In the genomic region with DNA sequence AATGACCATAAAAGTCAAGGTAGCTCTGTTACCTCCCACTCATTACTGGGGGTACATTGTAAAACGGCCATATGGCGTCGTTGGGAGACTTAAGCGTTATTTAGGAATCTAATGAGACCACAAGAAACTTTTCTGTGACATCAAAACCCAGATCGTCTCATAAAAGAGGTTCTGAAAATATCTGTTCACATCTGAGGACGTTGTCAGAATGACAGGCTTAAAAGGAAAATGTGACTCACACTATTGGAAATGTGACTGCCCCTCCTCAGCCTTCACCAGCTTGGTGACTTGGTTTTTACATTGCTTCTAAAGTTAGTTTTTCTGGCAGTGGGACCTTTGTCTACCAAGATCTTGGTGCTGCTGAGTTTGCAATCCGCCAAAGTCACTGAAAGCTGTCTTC, we compare ENCODE assay signal across 25 mouse cellular contexts.
DNase-seq lines count a peak whose midpoint lies in the region; ATAC-seq lines count a peak whose summit lies in the region.
"Had no signal": no experiment of that assay in that cellular context is flagged by ENCODE, and none has a peak within 500 bp of the region (broad histone marks: within the 10 kb centered on the region; RNA-seq: fewer than 3 reads in every experiment).

No protein-coding gene starts in this region.

- no peak overlapping the region for H3K9ac ChIP-seq in limb, embryonic 12.5 days (replicated peaks)
- no peak overlapping the region for H3K9ac ChIP-seq in limb, embryonic 13.5 days
- H3K9ac ChIP-seq in neural tube, embryonic 15.5 days (replicated peaks) = no peak overlapping the region
- H3K9ac ChIP-seq: forebrain, postnatal 0 days; liver, embryonic 15.5 days; lung, embryonic 14.5 days; neural tube, embryonic 12.5 days; stomach, embryonic 15.5 days had no signal

- H3K27me3 ChIP-seq in limb, embryonic 12.5 days = 0 out of 2 replicates have a peak, but pooled peaks cover 4% of the 10 kb centered on the region
- H3K27me3 ChIP-seq in limb, embryonic 10.5 days (ENCODE audit: low read depth, poor library complexity, severe bottlenecking) = no peaks in the 10 kb centered on the region
- H3K27me3 ChIP-seq in limb, embryonic 13.5 days = 0 out of 2 replicates have a peak, but pooled peaks cover 3% of the 10 kb centered on the region
- H3K27me3 ChIP-seq in neural tube, embryonic 15.5 days (replicated peaks) = no peaks in the 10 kb centered on the region
- H3K27me3 ChIP-seq: liver, embryonic 15.5 days; neural tube, embryonic 12.5 days; stomach, embryonic 15.5 days had no signal

- 0 out of 2 replicates have a peak, but pooled peaks cover 3% of the 10 kb centered on the region for H3K4me1 ChIP-seq in limb, embryonic 12.5 days (replicated peaks)
- H3K4me1 ChIP-seq in limb, embryonic 10.5 days = peaks cover 9% of the 10 kb centered on the region; the same call in 1 of the 2 replicates
- H3K4me1 ChIP-seq in limb, embryonic 13.5 days = peaks cover 8% of the 10 kb centered on the region; the same call in 1 of the 2 replicates
- no peaks in the 10 kb centered on the region for H3K4me1 ChIP-seq in neural tube, embryonic 15.5 days
- H3K4me1 ChIP-seq: liver, embryonic 15.5 days; midbrain, embryonic 10.5 days; neural tube, embryonic 12.5 days; stomach, embryonic 15.5 days had no signal

- peaks cover 8% of the 10 kb centered on the region; the same call in 1 of the 2 replicates for H3K9me3 ChIP-seq in limb, embryonic 12.5 days
- no peaks in the 10 kb centered on the region for H3K9me3 ChIP-seq in limb, embryonic 10.5 days (replicated peaks)
- H3K9me3 ChIP-seq in limb, embryonic 13.5 days = no peaks in the 10 kb centered on the region
- no peaks in the 10 kb centered on the region for H3K9me3 ChIP-seq in neural tube, embryonic 15.5 days (replicated peaks)
- H3K9me3 ChIP-seq: liver, embryonic 15.5 days; midbrain, embryonic 10.5 days; neural tube, embryonic 12.5 days; stomach, embryonic 15.5 days had no signal

- 56% methylated on average over 7 of the region's 7 CpGs for WGBS in limb, embryonic 12.5 days
- WGBS in limb, embryonic 10.5 days = 84% methylated on average over 7 of the region's 7 CpGs
- WGBS in limb, embryonic 13.5 days = 48% methylated on average over 7 of the region's 7 CpGs
- 91% methylated on average over 7 of the region's 7 CpGs for WGBS in neural tube, embryonic 15.5 days

- H3K27ac ChIP-seq in limb, embryonic 12.5 days = peak overlapping the region; percentile 18; the same call in 1 of the 2 replicates
- H3K27ac ChIP-seq in limb, embryonic 10.5 days = no peak overlapping the region
- H3K27ac ChIP-seq in limb, embryonic 13.5 days = peak overlapping the region; percentile 77
- no peak overlapping the region for H3K27ac ChIP-seq in neural tube, embryonic 15.5 days (replicated peaks)
- H3K27ac ChIP-seq: left cerebral cortex, adult 2 months; liver, embryonic 15.5 days; midbrain, embryonic 10.5 days; neural tube, embryonic 12.5 days; stomach, embryonic 15.5 days had no signal

- no peak for DNase-seq in limb, embryonic 10.5 days (ENCODE audit: low spot score)
- no peak for DNase-seq in yolk sac, embryonic 10.5 days (ENCODE audit: low spot score)
- DNase-seq in right cerebral cortex, postnatal 36 days (ENCODE audit: low spot score in 2 of 2) = no peak
- DNase-seq: adrenal gland, postnatal 25 days; B cell, adult 2 months; cerebellum, adult 18-20 months; cerebellum, postnatal 10 days; forebrain, postnatal 0 days; heart, postnatal 14 days; kidney, adult 11 months; kidney, postnatal 14 days; lung, embryonic 14.5 days; lung, postnatal 14 days had no signal

- no peak overlapping the region for H3K4me2 ChIP-seq in limb, embryonic 12.5 days
- no peak overlapping the region for H3K4me2 ChIP-seq in limb, embryonic 13.5 days (replicated peaks)
- no peak overlapping the region for H3K4me2 ChIP-seq in neural tube, embryonic 15.5 days
- H3K4me2 ChIP-seq: liver, embryonic 15.5 days; lung, embryonic 14.5 days; neural tube, embryonic 12.5 days; stomach, embryonic 15.5 days had no signal

- H3K36me3 ChIP-seq in limb, embryonic 12.5 days = no peaks in the 10 kb centered on the region
- no peaks in the 10 kb centered on the region for H3K36me3 ChIP-seq in limb, embryonic 10.5 days
- no peaks in the 10 kb centered on the region for H3K36me3 ChIP-seq in limb, embryonic 13.5 days
- no peaks in the 10 kb centered on the region for H3K36me3 ChIP-seq in neural tube, embryonic 15.5 days
- H3K36me3 ChIP-seq: liver, embryonic 15.5 days; midbrain, embryonic 10.5 days; neural tube, embryonic 12.5 days; stomach, embryonic 15.5 days had no signal

- ATAC-seq in limb, embryonic 12.5 days (ENCODE audit: insufficient number of reproducible peaks, insufficient read depth, low FRiP score, low TSS enrichment, low read depth) = no peak
- ATAC-seq in CD4-positive, CD25-positive, alpha-beta regulatory T cell, adult 4 months = peak; percentile 80
- no peak for ATAC-seq in limb, embryonic 13.5 days (ENCODE audit: low FRiP score, low read depth)
- ATAC-seq in neural tube, embryonic 15.5 days (ENCODE audit: low FRiP score) = no peak
- ATAC-seq: forebrain, postnatal 0 days; hindbrain, embryonic 16.5 days; midbrain, embryonic 16.5 days had no signal

- H3K4me3 ChIP-seq in limb, embryonic 12.5 days (replicated peaks) = no peak overlapping the region
- no peak overlapping the region for H3K4me3 ChIP-seq in limb, embryonic 10.5 days
- H3K4me3 ChIP-seq in limb, embryonic 13.5 days = no peak overlapping the region
- no peak overlapping the region for H3K4me3 ChIP-seq in neural tube, embryonic 15.5 days (replicated peaks)
- H3K4me3 ChIP-seq: erythroblast, embryonic 14.5 days; left cerebral cortex, adult 2 months; liver, embryonic 15.5 days; midbrain, embryonic 10.5 days; neural tube, embryonic 12.5 days; stomach, embryonic 15.5 days had no signal

Comparison
In these comparisons a context has a peak if more than half of its experiments do, and no peak if none do; other contexts are left out.
1. H3K27ac ChIP-seq: peak in limb, embryonic 12.5 days (single experiment) and limb, embryonic 13.5 days (single experiment); none in limb, embryonic 10.5 days (single experiment) and neural tube, embryonic 15.5 days (single experiment).